In genomic region chr8:118274688-118275087, GRCm38 (mm10) we compare ENCODE assay signal across 9 mouse cellular contexts. TPM values are rescaled to one million over a fixed set of nuclear protein-coding genes. Genes with fewer than 3 reads are reported as not detected.
A peak's percentile ranks its signal among the peaks of the same experiment; 100 is the strongest.
DNase-seq lines count a peak whose midpoint lies in the region; TF ChIP-seq lines count a peak whose summit lies in the region.
"Had no signal": no experiment of that assay in that cellular context is flagged by ENCODE, and none has a peak within 500 bp of the region (broad histone marks: within the 10 kb centered on the region; RNA-seq: fewer than 3 reads in every experiment).

No protein-coding gene starts in this region.

- no peaks in the 10 kb centered on the region for H3K36me3 ChIP-seq in ES-Bruce4 (ENCODE audit: control insufficient read depth, insufficient read depth, low read length, poor library complexity, severe bottlenecking)
- no peaks in the 10 kb centered on the region for H3K36me3 ChIP-seq in small intestine, adult 2 months (ENCODE audit: control insufficient read depth, insufficient read depth, low read length)
- H3K36me3 ChIP-seq: hindbrain, embryonic 15.5 days had no signal

- no peak overlapping the region for H3K9ac ChIP-seq in ES-Bruce4 (ENCODE audit: low read depth, poor library complexity, severe bottlenecking)
- H3K9ac ChIP-seq: hindbrain, embryonic 15.5 days had no signal

- no peak for TF ChIP-seq POLR2A in ES-Bruce4 (IDR thresholded peaks at IDR 0.05; ENCODE audit: insufficient read depth, low read length)
- no peak for TF ChIP-seq POLR2A in small intestine, adult 2 months (IDR thresholded peaks at IDR 0.05; ENCODE audit: low read depth, low read length)

- no peaks in the 10 kb centered on the region; the same call in 1 of the 2 replicates for H3K27me3 ChIP-seq in ES-Bruce4 (ENCODE audit: control insufficient read depth, insufficient read depth, low read length, poor library complexity, severe bottlenecking)
- no peaks in the 10 kb centered on the region for H3K27me3 ChIP-seq in small intestine, adult 2 months (ENCODE audit: control insufficient read depth, insufficient read depth, low read length)
- H3K27me3 ChIP-seq: hindbrain, embryonic 15.5 days had no signal

- no peaks in the 10 kb centered on the region for H3K4me1 ChIP-seq in ES-Bruce4 (ENCODE audit: control insufficient read depth, insufficient read depth, low read length)
- H3K4me1 ChIP-seq in small intestine, adult 2 months (ENCODE audit: control insufficient read depth, insufficient read depth, insufficient read length, low read length) = no peaks in the 10 kb centered on the region

- H3K4me3 ChIP-seq in ES-Bruce4 (ENCODE audit: low read depth, low read length) = no peak overlapping the region
- no peak overlapping the region for H3K4me3 ChIP-seq in layer of hippocampus, adult 2 months
- no peak overlapping the region for H3K4me3 ChIP-seq in small intestine, adult 2 months (ENCODE audit: low read depth, low read length)
- H3K4me3 ChIP-seq: hindbrain, embryonic 15.5 days had no signal

- DNase-seq in WW6 (ENCODE audit: low read depth, low spot score) = peak; percentile 63
- DNase-seq in cerebellum, postnatal 14 days = peak; percentile 91 to 94
- peak; percentile 77 for DNase-seq in gastrocnemius, postnatal 10 days
- DNase-seq in layer of hippocampus, adult 2 months (ENCODE audit: low spot score in 2 of 2) = peak; percentile 63 to 84
- DNase-seq in lung, postnatal 14 days = peak; percentile 78
- no peak for DNase-seq in Muller cell, postnatal 12 days (ENCODE audit: inconsistent ontology term)

- H3K9me3 ChIP-seq in ES-Bruce4 (replicated peaks; ENCODE audit: control insufficient read depth, insufficient read depth, low read length, poor library complexity, severe bottlenecking) = no peaks in the 10 kb centered on the region
- H3K9me3 ChIP-seq: hindbrain, embryonic 15.5 days had no signal

- TF ChIP-seq CTCF in ES-Bruce4 (IDR thresholded peaks at IDR 0.05; ENCODE audit: low read depth, low read length) = peak; percentile 86
- TF ChIP-seq CTCF in layer of hippocampus, adult 2 months (conservative IDR thresholded peaks at IDR 0.05) = peak; percentile 91
- peak; percentile 67; the same call in 1 of the 2 replicates for TF ChIP-seq CTCF in small intestine, adult 2 months (IDR thresholded peaks at IDR 0.05; ENCODE audit: extremely low read depth, insufficient read length, insufficient replicate concordance, low read depth, low read length)

- H3K27ac ChIP-seq in ES-Bruce4 (ENCODE audit: insufficient read depth, low read length) = no peak overlapping the region
- H3K27ac ChIP-seq in layer of hippocampus, adult 2 months = no peak overlapping the region
- no peak overlapping the region for H3K27ac ChIP-seq in small intestine, adult 2 months (ENCODE audit: insufficient read depth, low read depth, low read length)
- H3K27ac ChIP-seq: hindbrain, embryonic 15.5 days had no signal

- WGBS in small intestine, adult 2 months = 12% methylated on average over 4 of the region's 4 CpGs

- no peak for TF ChIP-seq EP300 in ES-Bruce4 (IDR thresholded peaks at IDR 0.05; ENCODE audit: insufficient read depth, low read depth, low read length)

RNA-seq across cellular contexts. Expression of gene Cdh13, which starts 8.8 kb away (rescaled TPM):
- 2.0 and 2.2 TPM in 2 replicates for polyA plus RNA-seq in ES-Bruce4 (2011; ENCODE audit: insufficient read depth, insufficient read length, low read depth, missing spikeins)
- 100 to 1,000 TPM; 165 to 166 TPM for total RNA-seq in gastrocnemius, postnatal 10 days (2021)
- total RNA-seq in layer of hippocampus, adult 2 months (2021) = 10 to 100 TPM; 39.3 to 39.9 TPM
- polyA plus RNA-seq in small intestine, adult 2 months (2012; rRNA removed) = 3.1 and 4.6 TPM in 2 replicates

Comparison
In these comparisons a context has a peak if more than half of its experiments do, and no peak if none do; other contexts are left out.
1. RNA of gene Cdh13, which starts 8.8 kb away (total RNA-seq): 165 to 166 TPM in gastrocnemius, postnatal 10 days; 39.3 to 39.9 TPM in layer of hippocampus, adult 2 months; every median in the first group is over 4 times any median in the second.
2. Peak in every context shown above with its lines, with median percentiles within 50 percentile points of each other: CTCF ChIP-seq.